Mouse (Mus musculus) cerebellum, adult 11 months (tissue): Measurements from ENCODE around the gene Acvr1.
A peak's percentile ranks its signal among the peaks of the same experiment; 100 is the strongest.

ENCODE experiments used
- DNase-seq: peaks from one replicate; pipeline ENCODE4 v3.0.0; 2022

Acvr1 gene

GRCm38 (mm10) chr2:58403481-58403880 is 163.5 kb downstream of the Acvr1 start:
- DNase-seq: no peak

- DNase-seq: no peak
Observed at GRCm38 (mm10) chr2:58388601-58389000, 178.4 kb downstream of the Acvr1 start.

- DNase-seq: no peak
Observed at GRCm38 (mm10) chr2:58380020-58380419, 186.9 kb downstream of the Acvr1 start.

GRCm38 (mm10) chr2:58379475-58379874 is 187.5 kb downstream of the Acvr1 start:
- DNase-seq: no peak

GRCm38 (mm10) chr2:58377417-58378130 is 189.4 kb downstream of the Acvr1 start:
- no peak for DNase-seq

GRCm38 (mm10) chr2:58366196-58366595 is 200.8 kb downstream of the Acvr1 start:
- no peak for DNase-seq

DNA sequence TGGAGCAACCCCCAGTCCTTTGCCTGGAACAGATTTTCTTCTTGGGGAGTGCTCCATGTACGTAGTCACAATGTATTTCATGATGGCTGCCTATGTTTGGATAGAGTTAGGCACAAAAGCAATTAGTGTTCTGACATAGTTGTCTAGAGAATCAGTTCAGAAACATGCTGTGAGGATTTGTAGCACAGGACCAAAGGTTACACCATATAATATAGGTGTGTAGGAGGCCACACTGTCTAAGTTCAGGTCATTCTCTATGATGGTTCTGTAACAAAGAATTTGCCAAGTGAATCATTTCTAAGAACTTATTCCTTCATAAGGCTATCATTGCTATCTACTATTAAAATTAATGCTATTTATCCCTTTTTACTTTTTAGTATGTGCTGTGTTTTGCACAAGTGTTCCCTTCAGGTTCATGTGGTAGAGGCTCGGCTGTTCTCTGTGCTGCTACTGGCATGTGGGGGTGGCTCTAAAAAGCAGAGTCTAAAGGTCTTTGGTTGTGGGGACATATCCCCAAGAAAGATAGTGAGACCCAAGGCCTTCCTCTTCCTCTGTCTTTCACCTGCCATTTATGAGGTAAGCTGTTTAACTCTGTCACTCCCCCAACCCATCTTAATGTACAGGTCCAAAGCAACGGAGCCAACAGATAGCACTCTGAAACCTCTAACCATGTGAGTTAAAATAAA is 205.5 kb downstream of the Acvr1 start:
- no peak for DNase-seq

GRCm38 (mm10) chr2:58358132-58358460 is 208.9 kb downstream of the Acvr1 start:
- DNase-seq: no peak

DNA sequence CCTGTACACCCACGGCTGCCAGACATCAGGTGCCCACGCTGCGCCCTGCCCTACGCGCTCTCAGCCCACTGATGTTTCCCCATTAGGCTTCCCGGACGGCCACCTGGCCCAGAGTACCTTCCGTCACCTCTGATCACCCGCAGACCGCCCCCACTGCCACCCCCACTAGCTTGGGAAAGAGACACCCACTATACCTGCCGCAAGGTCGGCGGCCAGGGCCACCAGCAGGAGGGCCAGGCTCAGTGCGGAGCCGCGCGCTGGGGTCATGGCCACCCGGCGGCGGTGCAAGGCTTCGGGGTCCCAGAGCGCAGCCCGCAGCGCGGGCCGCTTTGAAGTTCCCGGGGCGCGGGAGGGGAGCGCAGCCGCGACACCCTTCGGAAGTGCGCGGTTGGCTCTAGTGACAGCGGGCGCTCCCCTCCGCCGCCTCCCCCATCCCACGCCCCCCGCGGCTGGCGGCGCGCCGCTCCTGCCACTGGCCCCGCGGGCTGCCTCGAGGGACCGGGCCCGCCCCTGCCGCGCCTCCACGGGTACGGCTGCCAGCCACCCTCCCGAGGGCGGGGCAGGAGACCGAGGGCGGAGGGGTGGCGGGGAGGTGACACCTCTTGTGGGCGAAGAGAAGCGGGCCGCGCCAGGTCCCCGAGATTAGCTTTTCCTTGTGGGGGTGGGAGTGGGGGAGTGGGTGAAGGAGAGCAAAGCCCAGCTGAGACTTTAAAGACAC is 209.4 kb downstream of the Acvr1 start, which contains the start of gene Acvr1c:
TSS of gene Acvr1c (minus strand) at position 482 of the 718 bp plus-strand sequence.
- DNase-seq: peak; percentile 40

DNA sequence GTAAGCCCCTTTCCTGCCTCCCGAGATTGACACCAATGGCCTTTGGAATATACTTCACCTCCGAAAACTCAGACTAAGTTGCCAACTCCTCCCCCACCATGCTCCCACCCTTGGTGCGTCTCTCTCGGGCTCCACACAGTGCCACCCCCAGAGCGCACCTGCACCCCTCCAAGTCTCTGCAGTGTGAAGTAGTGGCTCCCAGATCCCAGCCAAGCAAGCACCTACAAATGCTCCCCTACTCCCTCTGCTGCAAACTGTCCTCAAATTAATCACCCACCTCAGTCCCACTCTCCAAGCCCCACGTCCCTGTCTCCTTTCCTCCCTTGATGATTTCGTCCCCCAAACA is 209.9 kb downstream of the Acvr1 start:
- peak; percentile 15 for DNase-seq

DNA sequence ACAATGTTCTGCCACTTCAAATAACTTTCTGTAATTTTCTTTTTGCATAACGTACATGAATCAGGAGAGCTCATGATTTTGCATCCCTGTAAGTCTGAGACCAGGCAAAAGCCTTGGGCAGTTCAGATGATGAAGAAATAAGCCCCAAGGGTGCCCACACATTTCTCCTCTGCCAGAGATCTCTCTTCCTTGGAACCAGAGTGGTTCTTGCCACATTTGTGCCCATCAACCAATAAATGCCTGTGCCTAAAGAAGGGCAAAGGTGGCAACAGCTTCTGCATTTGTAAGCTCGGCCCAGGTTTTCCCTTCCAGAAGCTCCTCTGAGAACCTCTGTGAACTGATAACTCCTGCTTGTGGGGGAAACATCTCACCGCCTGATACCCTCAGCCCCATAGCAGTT is 212.6 kb downstream of the Acvr1 start:
- no peak for DNase-seq

- DNase-seq: no peak
Observed at GRCm38 (mm10) chr2:58352846-58353245, 214.1 kb downstream of the Acvr1 start.

- DNase-seq: no peak
Observed at GRCm38 (mm10) chr2:58350657-58351056, 216.3 kb downstream of the Acvr1 start.
